Mouse (Mus musculus) G1E (cell line): ENCODE results near the gene Cep78.

ENCODE experiments used
- CTCF ChIP-seq: IDR thresholded peaks from 2 replicates; pipeline ENCODE4 v1.5.1; 2012; ENCODE audit warnings: low read depth, low read length, inconsistent platforms, mixed read lengths
- GATA1 ChIP-seq: IDR thresholded peaks from 2 replicates; pipeline ENCODE4 v1.6.1; 2012; ENCODE audit warnings: borderline replicate concordance, low read length, inconsistent platforms, mixed read lengths
- POLR2AphosphoS5 ChIP-seq: IDR thresholded peaks from 2 replicates; pipeline ENCODE4 v1.6.1; 2012; ENCODE audit warnings: low read depth, low read length, inconsistent platforms; ENCODE audit not compliant: insufficient replicate concordance
- TAL1 ChIP-seq: conservative IDR thresholded peaks from 2 replicates; pipeline ENCODE4 v1.6.1; 2012; ENCODE audit warnings: low read depth, low read length, inconsistent platforms, mixed read lengths

DNA sequence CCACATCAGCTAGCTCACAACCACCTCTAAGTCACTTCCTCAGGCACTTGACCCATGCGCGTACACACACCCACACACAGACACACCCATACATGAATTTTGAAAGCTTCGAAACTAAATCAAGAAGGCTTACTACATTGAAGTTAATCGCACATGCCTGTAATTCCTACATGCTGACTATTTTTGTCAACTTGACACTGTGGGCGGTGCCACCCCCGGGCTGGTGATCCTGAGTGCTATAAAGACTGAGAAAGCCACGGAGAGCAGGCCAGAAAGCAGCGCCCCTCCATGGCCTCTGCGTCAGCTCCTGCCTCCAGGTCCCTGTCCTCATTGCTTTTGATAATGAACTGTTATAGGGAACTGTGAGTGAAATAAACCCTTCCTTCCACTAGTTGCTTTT lies 61.4 kb downstream of the Cep78 start:
- TF ChIP-seq CTCF (no peak), GATA1 (no peak), TAL1 (no peak), POLR2AphosphoS5 (no peak)
